ENCODE assay signal across 7 mouse cellular contexts in genomic region chr5:110357531-110358179, GRCm38 (mm10). TPM values are rescaled to one million over a fixed set of nuclear protein-coding genes. Genes with fewer than 3 reads are reported as not detected.
DNase-seq lines count a peak whose midpoint lies in the region; ATAC-seq lines count a peak whose summit lies in the region.

No protein-coding gene starts in this region.

- no peak overlapping the region for H3K27ac ChIP-seq in forebrain, embryonic 15.5 days (replicated peaks)
- no peak overlapping the region for H3K27ac ChIP-seq in midbrain, embryonic 10.5 days (replicated peaks)

- H3K36me3 ChIP-seq in forebrain, embryonic 15.5 days: 0 out of 2 replicates have a peak, but pooled peaks cover 2% of the 10 kb centered on the region
- H3K36me3 ChIP-seq in midbrain, embryonic 10.5 days: no peaks in the 10 kb centered on the region

- no peak overlapping the region for H3K4me2 ChIP-seq in forebrain, embryonic 15.5 days (replicated peaks)

- no peak overlapping the region for H3K4me3 ChIP-seq in forebrain, embryonic 15.5 days
- H3K4me3 ChIP-seq in midbrain, embryonic 10.5 days: no peak overlapping the region

- no peaks in the 10 kb centered on the region for H3K27me3 ChIP-seq in forebrain, embryonic 15.5 days
- peaks cover 32% of the 10 kb centered on the region for H3K27me3 ChIP-seq in midbrain, embryonic 10.5 days (ENCODE audit: low read depth, poor library complexity, severe bottlenecking)

- peaks cover 7% of the 10 kb centered on the region for H3K4me1 ChIP-seq in forebrain, embryonic 15.5 days
- H3K4me1 ChIP-seq in midbrain, embryonic 10.5 days: no peaks in the 10 kb centered on the region

- ATAC-seq in forebrain, embryonic 15.5 days (replicated peaks): peak; percentile 47

- no peak overlapping the region for H3K9ac ChIP-seq in forebrain, embryonic 15.5 days (replicated peaks)

- WGBS in forebrain, embryonic 15.5 days: 37% methylated on average over 9 of the region's 9 CpGs
- WGBS in midbrain, embryonic 10.5 days: 47% methylated on average over 9 of the region's 9 CpGs

- DNase-seq in R1 (ENCODE audit: low read depth, low spot score): peak; percentile 84
- peak; percentile 73 for DNase-seq in cerebellum, adult 11-12 months
- DNase-seq in hindlimb bud, embryonic 11.5 days (ENCODE audit: extremely low spot score, low read depth, low spot score): peak; percentile 89
- peak; percentile 77 to 92 for DNase-seq in left cerebral cortex, adult 18-20 months (ENCODE audit: low spot score in 2 of 2)
- DNase-seq in midbrain, embryonic 10.5 days (ENCODE audit: low spot score): peak; percentile 84
- DNase-seq in right cerebral cortex, postnatal 25 days: peak; percentile 72

- no peaks in the 10 kb centered on the region for H3K9me3 ChIP-seq in forebrain, embryonic 15.5 days
- H3K9me3 ChIP-seq in midbrain, embryonic 10.5 days (replicated peaks): no peaks in the 10 kb centered on the region

RNA-seq across cellular contexts. Expression of gene Lrcol1, which starts 13.1 kb away (rescaled TPM):
- polyA plus RNA-seq in forebrain, embryonic 15.5 days (2015; fragmentation: Nextera tagmentation; extraction: Ambion mirVana): not detected in 2 replicates
- not detected for total RNA-seq in left cerebral cortex, adult 18-20 months (2021)
- polyA plus RNA-seq in midbrain, embryonic 10.5 days (2016; fragmentation: Nextera tagmentation; extraction: Ambion mirVana): not detected in 2 replicates

RNA-seq across cellular contexts. Expression of gene P2rx2, which starts 14.6 kb away (rescaled TPM):
- 5.7 and 6.8 TPM in 2 replicates for polyA plus RNA-seq in forebrain, embryonic 15.5 days (2015; fragmentation: Nextera tagmentation; extraction: Ambion mirVana)
- under 1 TPM in 1 of 2 experiments, not detected in 1; 0.23 TPM for total RNA-seq in left cerebral cortex, adult 18-20 months (2021)
- polyA plus RNA-seq in midbrain, embryonic 10.5 days (2016; fragmentation: Nextera tagmentation; extraction: Ambion mirVana): 0.62 and 0.73 TPM in 2 replicates
